Mouse (Mus musculus) layer of hippocampus, adult 2 months (tissue): ENCODE results near the gene Ldlrad3. TPM values are rescaled to one million over a fixed set of nuclear protein-coding genes. Genes with fewer than 3 reads are reported as not detected.

Experiments used
- DNase-seq, 2 experiments: peaks; one replicate each; pipeline ENCODE4 v3.0.0; 2022; ENCODE audit warnings: low spot score in 2 of 2
- H3K27ac ChIP-seq: fragments of 200-600 bp; 2 replicates; pipeline ENCODE4 v1.8.1; 2022
- H3K4me3 ChIP-seq: fragments of 200-600 bp; 2 replicates; pipeline ENCODE4 v1.8.1; 2022; ENCODE audit warnings: mild to moderate bottlenecking
- CTCF ChIP-seq: fragments of 200-600 bp; conservative IDR thresholded peaks from 2 replicates; pipeline ENCODE4 v1.8.1; 2022; ENCODE audit warnings: antibody characterized with exemption, mild to moderate bottlenecking, moderate library complexity
- total RNA-seq, 2 experiments: library from RNA; stranded (reverse); gene quantifications; 2 replicates each; pipeline ENCODE4 v1.2.3; 2021

The Ldlrad3 gene
- total RNA-seq, 2 experiments from 2014 or later = 9.3 to 11.2 TPM

GRCm38 (mm10) chr2:102117402-102117760 lies 68.8 kb downstream of the Ldlrad3 start:
- Histone ChIP-seq H3K27ac (peak overlapping the region; percentile 89), H3K4me3 (no peak overlapping the region)
- no peak for DNase-seq
- TF ChIP-seq CTCF = no peak

DNA sequence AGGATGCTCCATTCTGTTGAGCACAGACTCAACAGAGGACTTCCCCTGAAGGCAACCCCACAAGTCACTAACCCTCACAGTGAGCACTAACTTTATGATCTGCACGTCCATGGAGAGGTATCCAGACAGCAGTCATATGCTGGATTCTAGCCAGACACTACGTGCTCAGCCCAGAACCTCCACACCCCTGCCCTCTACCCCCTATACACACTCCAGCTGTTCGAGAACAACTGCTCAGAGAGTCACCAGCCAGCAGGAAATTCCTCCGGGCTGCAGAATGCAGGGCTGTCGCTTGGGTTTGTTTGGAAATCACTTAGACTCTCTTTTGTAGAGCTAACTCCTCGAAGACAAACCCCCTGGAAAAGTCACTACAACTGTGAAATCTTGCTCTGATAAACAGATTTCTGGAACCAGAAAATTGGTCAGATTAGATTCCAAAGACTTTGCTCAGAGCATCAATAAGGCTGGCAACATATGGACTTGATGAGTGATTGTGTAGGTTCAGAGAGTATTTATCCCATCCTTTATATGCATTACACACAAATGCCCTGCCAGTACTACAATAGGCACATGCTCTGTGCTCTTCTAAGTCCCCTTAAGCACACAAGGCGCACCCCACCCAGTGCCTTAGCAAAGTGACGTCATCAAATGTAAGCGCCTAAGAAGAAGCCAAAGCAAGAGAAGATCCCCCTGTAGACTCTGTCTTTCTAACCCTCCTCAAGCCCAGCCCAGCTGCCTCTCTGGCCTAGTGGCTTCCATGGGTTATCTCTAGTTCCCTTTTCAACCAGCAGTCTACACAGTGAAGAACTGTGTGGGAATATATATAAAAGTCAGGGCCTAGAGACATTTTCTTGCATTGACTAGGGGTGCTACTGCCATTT lies 69.4 kb downstream of the Ldlrad3 start:
- DNase-seq = no peak
- TF ChIP-seq CTCF = no peak
- Histone ChIP-seq H3K4me3 (no peak overlapping the region), H3K27ac (peak overlapping the region; percentile 89)

GRCm38 (mm10) chr2:102113801-102114200 lies 72.4 kb downstream of the Ldlrad3 start:
- Histone ChIP-seq H3K4me3 (no peak overlapping the region), H3K27ac (no peak overlapping the region)
- no peak for DNase-seq
- TF ChIP-seq CTCF = no peak

DNA sequence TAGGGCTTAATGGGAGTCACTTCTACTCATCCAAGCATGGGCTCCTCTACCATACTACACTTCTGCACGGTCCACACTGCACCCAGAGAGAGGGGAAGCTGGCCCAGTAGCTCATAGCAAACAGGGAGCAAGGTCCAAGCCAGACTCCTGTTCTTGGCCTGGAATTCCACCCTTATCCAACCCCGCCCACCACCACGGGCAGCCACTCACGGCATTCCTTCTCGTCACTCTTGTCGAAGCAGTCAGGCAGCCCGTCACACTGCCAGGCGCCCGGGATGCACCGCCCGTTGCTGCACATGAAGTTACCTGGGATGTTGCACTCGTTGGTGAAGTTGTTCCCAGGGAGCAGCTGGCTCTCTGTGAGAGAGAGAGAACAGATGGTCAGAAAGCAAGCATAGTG lies 72.9 kb downstream of the Ldlrad3 start:
- no peak for DNase-seq
- Histone ChIP-seq H3K27ac (no peak overlapping the region), H3K4me3 (no peak overlapping the region)
- TF ChIP-seq CTCF = no peak

- Histone ChIP-seq H3K27ac (peak overlapping the region; percentile 36; the same call in 1 of the 2 replicates), H3K4me3 (no peak overlapping the region)
- no peak for DNase-seq
- no peak for TF ChIP-seq CTCF
Observed at GRCm38 (mm10) chr2:102111906-102112499, 74.2 kb downstream of the Ldlrad3 start.

DNA sequence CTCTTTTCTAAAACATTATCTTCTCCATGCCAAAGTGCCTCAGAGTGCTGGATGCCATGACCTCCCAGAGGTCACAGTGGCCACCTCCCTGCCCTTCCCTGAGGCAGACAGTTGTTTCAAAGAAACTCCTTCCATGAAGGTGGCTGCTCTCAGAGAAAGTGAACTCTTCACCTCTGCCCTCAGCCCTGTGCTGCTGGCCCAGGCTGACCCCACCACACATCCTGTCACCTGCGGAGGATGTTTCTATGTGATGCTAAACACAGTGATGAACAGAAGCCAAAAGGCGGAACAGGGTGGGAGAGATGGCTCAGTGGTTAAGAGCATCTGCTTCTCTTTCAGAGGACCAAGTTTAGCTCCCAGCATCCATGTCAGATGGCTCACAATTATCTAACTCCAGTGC lies 75.9 kb downstream of the Ldlrad3 start:
- DNase-seq = no peak
- no peak overlapping the region for H3K4me3 ChIP-seq
- no peak overlapping the region for H3K27ac ChIP-seq
- TF ChIP-seq CTCF = no peak

DNA sequence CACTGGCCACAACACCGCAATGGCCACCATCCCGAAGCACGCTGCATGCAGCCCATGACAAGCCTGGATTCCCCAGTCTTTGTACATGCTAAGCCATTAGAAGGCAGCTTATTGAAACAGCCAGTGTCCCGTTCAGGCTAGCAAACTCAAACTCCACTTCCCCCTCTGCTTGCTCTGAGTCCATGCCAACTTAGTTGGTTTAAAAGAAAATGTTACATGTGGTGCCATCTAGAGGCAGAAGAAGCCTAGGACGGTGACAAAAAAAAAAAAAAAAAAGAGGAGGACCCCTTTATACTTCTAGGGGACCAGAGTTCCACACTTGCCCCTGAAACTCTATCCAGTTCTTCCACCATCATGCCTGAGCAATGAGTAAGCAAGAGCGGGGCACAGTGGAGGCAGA lies 78.9 kb downstream of the Ldlrad3 start:
- Histone ChIP-seq H3K27ac (0 out of 2 replicates have a peak overlapping the region, but pooled peaks have one; percentile 44), H3K4me3 (no peak overlapping the region)
- peak; percentile 77 for TF ChIP-seq CTCF
- DNase-seq = no peak

DNA sequence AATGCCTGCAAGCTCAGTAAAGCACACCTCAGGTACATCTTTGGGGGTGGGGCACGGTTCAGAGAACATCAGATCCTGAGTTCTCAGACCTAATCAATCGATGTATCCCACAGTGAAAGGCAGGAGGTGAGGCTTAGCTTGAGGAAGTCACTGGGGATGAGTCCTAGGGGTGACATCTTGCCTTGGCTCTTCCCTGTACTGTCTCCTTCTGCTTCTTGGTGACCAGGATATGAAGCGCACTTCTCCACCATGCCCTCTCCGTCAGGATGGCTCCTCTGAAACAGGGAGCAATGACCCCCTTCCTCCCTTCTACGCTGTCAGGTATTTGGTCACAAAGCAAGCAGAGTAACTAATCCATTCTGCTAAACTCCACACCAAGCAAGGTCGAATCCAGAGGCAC lies 79.5 kb downstream of the Ldlrad3 start:
- TF ChIP-seq CTCF = no peak
- Histone ChIP-seq H3K27ac (0 out of 2 replicates have a peak overlapping the region, but pooled peaks have one; percentile 44), H3K4me3 (no peak overlapping the region)
- no peak for DNase-seq

DNA sequence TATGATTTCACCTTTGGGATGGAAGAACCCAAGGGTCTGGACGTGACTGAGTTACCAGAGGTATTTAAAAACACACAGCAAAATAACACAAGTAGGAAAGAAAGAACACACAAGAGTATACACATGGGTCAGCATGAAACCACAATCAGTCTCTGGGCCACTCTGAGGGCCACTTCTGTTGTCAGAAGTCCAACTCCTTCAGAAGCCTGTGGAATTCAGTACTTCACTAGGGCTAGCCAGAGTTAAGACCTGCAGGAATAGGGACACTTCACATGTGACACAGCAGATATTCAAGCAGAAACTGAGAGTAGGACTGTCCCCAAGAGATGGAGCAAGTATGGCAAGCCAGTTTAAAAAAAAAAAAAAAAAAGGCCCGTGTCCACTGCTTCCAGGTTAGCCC lies 80.7 kb downstream of the Ldlrad3 start:
- no peak for TF ChIP-seq CTCF
- no peak for DNase-seq
- Histone ChIP-seq H3K4me3 (no peak overlapping the region), H3K27ac (peak overlapping the region; percentile 84)

DNA sequence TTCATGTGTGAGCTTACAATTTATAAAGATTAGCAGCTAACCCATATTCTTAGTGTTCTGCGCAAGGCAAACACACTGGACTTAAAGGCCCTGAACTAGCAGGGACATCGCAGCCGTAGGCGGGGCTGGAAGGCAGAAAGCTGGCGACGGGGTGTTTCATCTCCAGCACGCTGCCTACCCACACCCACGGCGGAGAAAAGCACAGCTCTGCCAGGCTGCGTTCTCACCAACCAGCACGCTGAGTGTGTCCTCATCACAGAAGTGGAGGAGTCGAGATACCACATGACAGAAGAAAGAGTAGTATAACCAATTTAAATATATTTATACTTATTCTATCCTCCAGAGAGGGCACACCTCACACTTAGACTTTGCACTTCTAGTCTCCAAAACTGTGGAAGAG lies 82.2 kb downstream of the Ldlrad3 start:
- H3K27ac ChIP-seq = peak overlapping the region; percentile 84
- TF ChIP-seq CTCF = no peak
- no peak overlapping the region for H3K4me3 ChIP-seq
- DNase-seq = peak; percentile 64 to 76

DNA sequence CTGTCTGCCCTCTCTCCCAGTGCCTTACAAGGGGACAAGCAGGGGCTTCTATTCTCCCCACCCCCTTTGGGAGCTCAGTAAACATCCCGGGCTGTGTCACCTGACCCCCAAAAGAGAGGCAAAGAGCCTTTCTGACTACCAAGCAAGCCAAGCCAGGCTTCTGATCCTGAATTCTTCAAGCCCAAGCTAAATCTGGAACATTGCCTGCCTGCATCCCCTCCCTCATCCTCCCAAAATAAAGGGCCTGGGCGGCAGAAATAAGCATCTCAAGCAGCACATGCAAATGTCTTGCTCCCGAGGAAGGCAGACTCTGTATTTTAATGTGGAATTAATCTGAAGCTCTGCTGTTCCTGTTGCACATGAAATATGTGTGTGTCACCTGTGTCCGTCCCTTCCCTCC lies 85.7 kb downstream of the Ldlrad3 start:
- Histone ChIP-seq H3K27ac (0 out of 2 replicates have a peak overlapping the region, but pooled peaks have one; percentile 10), H3K4me3 (no peak overlapping the region)
- DNase-seq = no peak
- no peak for TF ChIP-seq CTCF

DNA sequence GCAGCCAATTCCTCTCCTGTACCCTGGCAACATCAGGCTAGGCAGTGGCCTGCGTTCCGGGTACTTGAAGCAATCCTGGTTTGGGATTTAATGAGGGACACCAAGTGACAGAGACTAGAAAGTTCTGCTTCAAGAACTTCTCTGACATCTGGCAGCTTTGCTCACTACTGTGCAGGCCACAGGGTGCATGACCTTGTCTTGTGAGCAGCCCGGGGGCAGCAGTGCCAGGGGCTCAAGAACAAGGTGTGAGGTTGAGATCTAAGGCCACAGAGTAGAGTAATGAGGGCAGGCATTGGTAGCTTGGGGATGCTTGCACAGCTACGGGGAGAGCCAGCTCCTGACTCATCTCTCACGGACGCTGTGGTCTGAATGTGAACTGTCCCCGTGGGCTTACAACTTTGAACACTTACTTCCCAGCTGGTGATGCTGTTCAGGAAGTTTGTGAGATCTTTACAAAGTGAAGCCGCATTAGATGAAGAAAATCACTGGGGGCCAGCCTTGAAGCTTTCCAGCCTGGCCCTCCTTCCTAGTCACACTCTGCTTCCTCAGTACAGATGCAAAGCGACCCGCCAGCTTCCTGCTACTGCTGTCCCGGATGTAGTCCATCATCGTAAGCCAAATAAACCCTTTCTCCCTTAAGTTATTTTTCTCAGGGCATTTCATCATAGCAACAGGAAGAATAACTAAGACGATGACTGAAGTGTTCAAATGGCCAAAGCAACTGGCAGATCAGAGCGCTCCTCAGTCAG lies 86.3 kb downstream of the Ldlrad3 start:
- no peak for TF ChIP-seq CTCF
- H3K27ac ChIP-seq = no peak overlapping the region
- H3K4me3 ChIP-seq = no peak overlapping the region
- DNase-seq = no peak

- no peak for DNase-seq
- no peak overlapping the region for H3K27ac ChIP-seq
- no peak for TF ChIP-seq CTCF
- no peak overlapping the region for H3K4me3 ChIP-seq
Observed at GRCm38 (mm10) chr2:102099261-102099660, 86.9 kb downstream of the Ldlrad3 start.
